Mouse (Mus musculus) leukemia stem cell, adult 10-12 weeks (primary cell): ENCODE results near the gene 4930469K13Rik. TPM values are rescaled to one million over a fixed set of nuclear protein-coding genes. Genes with fewer than 3 reads are reported as not detected.

Experiments used
- polyA plus RNA-seq: library from polyadenylated mRNA; stranded (reverse); fragments of >175 nt; gene quantifications from 2 replicates; pipeline ENCODE4 v1.2.3, GENCODE M21; 2012; ENCODE audit warnings: low replicate concordance

Gene 4930469K13Rik
- not detected in 2 replicates for polyA plus RNA-seq

DNA sequence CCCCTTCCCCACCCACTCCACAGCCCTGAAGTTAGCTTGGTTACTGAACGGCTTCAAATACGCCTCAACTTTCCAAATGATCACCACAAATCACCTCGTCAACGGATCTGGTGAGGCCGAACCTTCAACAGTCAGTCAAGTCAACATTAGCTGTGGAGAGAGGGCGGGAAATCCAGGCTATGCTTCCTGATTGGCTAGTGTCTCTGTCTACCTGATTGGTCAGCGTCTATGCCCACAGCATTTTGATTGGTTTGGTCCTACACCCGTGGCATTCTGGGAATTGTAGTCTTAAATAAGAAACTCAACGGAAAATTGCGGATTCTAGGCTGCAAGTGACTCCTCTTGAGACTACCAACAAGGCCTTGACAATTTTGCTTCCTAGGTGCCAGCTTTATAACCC lies at the start of gene 4930469K13Rik:
Gene 4930469K13Rik, minus strand, starts transcription at position 133 of the 400 bp plus-strand sequence.

DNA sequence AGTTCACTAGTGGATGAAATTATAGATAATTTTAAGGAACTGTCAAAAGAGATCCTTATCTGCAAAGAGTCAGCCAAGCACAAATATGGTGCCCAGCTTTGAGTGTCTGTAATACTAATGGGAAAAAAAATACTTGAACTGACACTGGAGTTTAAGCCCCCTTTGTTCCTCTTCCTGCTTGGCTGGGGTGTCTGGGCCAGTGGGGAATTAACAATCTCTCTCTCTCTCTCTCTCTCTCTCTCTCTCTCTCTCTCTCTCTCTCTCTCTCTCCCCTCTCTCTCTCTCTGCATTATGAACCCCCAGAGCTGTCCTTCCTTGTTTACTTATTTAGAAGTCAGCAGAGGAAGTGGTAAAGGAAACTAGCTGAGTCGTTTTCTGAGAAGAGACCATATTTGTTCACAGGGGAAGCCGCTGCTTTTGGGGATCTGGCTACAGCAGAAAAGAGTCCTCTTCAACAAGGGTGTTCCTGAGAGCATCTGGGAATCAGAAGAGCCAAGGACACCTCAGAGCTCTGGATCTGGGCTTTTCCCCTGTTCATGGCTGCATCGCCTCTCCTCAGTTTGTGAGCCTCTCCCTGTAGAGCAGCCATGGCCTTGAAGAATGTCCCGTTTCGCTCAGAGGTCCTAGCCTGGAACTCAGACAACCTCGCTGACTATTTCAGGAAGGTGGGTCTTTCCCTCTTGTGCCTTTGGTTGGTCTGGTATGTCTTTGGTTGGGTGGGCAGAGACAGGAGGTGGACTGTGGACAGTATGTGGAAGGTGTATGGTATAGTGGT lies 51.4 kb downstream of the 4930469K13Rik start, which contains the start of gene Lcp2:
Gene Lcp2, plus strand, starts transcription at position 154 of the 775 bp plus-strand sequence.

DNA sequence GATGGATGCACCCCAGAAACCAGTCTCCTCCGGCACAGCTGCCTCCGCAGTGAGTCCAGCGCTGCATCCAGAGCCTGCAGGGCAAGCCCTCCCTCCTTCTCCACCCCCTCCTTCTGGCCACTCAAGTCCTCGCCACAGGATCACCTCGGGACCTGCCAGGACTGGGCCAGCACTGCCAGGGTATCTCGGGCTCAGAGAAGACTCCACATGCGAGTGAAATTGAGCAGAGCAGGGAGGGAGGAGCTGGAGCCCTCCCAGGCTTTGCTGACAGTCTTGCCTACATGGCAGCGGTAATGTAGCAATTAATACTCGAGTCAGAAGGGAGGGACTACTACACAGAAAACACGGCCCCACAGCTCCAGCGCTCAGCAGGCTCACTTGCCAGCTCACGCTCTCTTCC lies 105.4 kb downstream of the 4930469K13Rik start, which contains the start of gene Kcnip1:
Gene Kcnip1, minus strand, starts transcription at position 215 of the 400 bp plus-strand sequence.

DNA sequence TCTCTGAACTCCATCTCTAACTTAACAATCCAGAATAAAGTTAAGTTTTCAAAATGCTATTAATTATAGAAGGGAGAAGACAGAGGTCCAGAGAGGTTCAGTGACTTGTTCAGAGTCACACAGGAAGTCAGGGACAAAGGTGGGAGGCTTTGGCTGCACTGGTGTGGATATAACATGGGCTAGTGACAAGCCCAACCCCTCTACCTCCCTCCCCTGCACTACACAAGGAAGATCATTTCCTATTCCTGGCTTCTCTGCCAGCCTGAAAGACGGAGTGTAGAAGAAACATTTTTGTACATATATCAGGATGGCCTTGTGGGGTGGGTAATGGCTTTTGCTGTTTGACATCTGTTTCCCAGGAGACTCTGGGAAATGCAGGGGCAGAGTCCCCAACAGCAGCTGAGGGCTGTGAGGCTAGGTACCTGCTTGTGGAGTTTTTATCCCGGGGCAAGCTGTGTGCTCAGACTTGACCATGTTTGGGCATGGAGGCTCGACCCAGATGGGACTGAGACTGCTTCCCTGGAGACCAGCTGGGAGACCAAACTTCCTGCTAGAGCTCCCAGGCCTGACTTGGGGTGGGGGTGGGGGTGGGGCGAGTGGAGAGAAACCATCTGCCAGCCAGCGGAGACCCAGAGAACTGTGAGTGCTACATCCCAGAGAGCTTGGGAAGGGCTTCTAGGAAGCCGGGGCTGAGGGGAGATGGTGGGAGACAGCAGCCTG lies 135.5 kb downstream of the 4930469K13Rik start, which contains the start of gene Kcnmb1:
Gene Kcnmb1, plus strand, starts transcription at position 326 of the 720 bp plus-strand sequence.

Other genes with a start within 250 kb of the 4930469K13Rik start
- gene Kcnmb1, start 135.5 kb downstream of the 4930469K13Rik start, polyA plus RNA-seq, result not detected in 2 replicates
- gene Kcnip1, start 105.4 kb downstream of the 4930469K13Rik start, polyA plus RNA-seq, result not detected in 2 replicates
- gene Lcp2, start 51.6 kb downstream of the 4930469K13Rik start, polyA plus RNA-seq, result 11.6 and 40.4 TPM in 2 replicates
- gene Foxi1, start 109.5 kb upstream of the 4930469K13Rik start, polyA plus RNA-seq, result not detected in 2 replicates
- not detected in 2 replicates for gene Fam196b, start 216.3 kb upstream of the 4930469K13Rik start, polyA plus RNA-seq